Mouse (Mus musculus) lung, postnatal 4 days (tissue): ENCODE measurements around the gene Ppp1r12c.

Source experiments
- DNase-seq, 2 experiments: peaks; one replicate each; pipeline ENCODE4 v3.0.0; 2021

Gene Ppp1r12c

DNA sequence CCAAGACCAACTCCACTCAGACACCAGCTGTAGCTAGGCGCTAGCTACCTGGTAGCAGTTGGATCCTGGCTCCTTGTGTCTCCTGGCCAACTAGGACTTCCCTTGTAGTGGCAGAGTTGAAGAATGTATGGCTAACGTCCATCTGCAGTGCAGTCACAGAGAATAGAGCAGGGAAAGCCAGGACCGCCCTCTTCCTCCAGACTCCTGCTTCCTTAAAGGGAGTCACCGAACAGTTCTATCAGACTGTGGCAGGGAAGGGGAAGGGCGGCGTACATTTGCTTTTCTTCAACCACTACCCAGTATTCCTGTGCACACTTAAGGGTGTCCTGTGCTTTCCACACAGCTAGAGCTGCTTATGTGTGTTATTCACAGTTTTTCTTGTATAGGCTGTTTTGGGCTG lies 10.2 kb downstream of the Ppp1r12c start:
- DNase-seq = peak; percentile 51 to 57

GRCm38 (mm10) chr7:4482281-4482680 lies 19.2 kb downstream of the Ppp1r12c start:
- DNase-seq = no peak

GRCm38 (mm10) chr7:4479674-4480073 lies 21.8 kb downstream of the Ppp1r12c start:
- peak in 1 of 2 experiments; percentile 63 for DNase-seq

- DNase-seq = no peak
These were observed 22.6 kb downstream of the Ppp1r12c start for GRCm38 (mm10) chr7:4478796-4479291.

GRCm38 (mm10) chr7:4478021-4478795 lies 23.3 kb downstream of the Ppp1r12c start:
- peak; percentile 83 to 91 for DNase-seq

GRCm38 (mm10) chr7:4473940-4474339 lies 27.5 kb downstream of the Ppp1r12c start:
- DNase-seq = no peak

GRCm38 (mm10) chr7:4471179-4471555 lies 30.3 kb downstream of the Ppp1r12c start:
- peak; percentile 87 to 89 for DNase-seq

- peak; percentile 80 to 84 for DNase-seq
These were observed 31.0 kb downstream of the Ppp1r12c start for GRCm38 (mm10) chr7:4470275-4471178.

GRCm38 (mm10) chr7:4467801-4468200 lies 33.7 kb downstream of the Ppp1r12c start:
- no peak for DNase-seq

DNA sequence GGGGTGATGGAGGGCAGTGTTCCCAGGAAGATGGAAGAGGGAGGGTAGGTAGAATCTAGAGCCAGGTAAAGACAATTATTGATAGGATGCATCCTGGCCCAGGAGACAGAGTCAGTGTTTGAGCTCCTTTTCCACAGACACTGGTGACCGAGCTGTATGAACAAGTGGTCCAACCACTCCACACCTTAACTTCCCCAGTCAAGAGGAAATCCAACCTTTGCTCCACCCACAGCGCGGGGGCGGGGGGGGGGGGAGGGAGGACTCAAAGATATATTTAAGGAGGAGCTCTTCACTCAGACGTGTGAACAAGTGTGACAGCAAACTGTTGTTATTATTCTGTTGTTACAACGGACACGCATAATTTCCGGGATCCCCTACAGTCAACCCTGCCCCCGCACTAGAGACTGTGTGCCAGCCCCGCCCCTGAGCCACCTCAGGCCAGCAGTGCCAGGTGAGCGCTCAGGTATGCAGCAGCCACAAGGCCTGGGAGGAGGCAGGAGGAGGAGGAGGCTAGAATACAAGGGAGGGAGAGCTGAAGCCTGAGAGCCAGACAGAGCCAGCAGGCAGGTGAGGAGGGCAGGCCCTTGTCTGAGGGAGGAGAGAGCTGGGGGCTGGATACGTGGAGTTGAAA lies 37.2 kb downstream of the Ppp1r12c start:
- peak; percentile 79 to 91 for DNase-seq

DNA sequence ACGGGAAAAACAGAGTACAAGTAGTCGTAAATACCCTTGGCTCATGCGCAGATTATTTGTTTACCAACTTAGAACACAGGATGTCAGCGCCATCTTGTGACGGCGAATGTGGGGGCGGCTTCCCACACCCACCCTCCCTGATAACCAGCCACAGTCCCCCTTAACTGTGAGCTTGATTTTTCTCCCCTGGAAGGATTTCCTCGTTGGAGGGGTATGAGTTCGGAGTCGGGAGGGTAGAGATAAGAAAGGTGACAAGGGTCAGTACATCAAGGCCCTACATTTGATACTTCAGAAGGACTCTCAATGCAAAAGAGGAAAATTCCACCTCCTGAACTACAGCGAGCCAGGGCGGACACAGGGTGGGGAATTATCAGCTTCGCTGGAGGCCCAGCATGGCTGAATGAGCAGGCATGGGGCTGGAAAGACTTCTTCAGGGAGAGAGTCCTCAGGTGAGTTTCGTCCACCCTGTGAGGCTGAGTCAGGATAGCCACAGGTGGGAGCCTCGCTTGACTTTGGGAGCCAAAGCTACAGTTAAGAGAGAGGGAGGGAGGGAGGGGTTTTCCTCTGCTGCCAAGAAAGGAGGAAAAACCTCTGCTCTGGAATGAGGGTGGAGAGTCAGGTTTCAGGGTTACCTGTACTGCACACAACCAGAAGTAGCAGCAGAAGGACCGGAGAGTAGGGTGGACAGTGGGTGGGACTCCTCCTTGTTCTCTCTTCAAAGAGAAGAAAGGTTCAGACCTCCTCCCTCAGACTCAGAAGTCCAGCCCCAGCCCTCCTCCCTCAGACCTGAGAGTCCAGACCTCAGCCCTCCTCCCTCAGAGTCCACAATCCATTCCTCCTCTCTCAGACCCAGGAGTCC lies 40.7 kb downstream of the Ppp1r12c start, which contains the start of gene Eps8l1:
Gene Eps8l1 (plus strand): TSS at position 99 of the 859 bp plus-strand sequence.
- peak in 1 of 2 experiments; percentile 69 for DNase-seq

DNA sequence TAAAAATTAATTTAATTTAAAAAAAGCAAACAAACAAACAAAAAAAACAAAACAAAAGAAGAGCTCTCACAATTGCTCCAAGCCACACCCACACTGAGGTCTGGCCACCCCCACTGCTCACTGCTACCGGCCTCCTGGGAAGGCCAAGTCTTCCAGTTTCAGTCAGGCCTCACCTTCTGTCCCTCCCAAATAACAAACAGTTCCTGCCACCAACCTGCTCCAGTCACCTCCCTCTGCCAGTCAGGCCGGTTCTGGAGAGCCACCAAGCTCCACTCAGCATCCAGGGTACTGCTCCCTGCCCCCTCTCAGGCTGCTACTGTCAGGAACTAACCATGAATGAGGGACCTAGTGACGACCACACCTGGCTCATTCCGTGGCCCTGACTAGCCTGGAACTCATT lies 48.8 kb downstream of the Ppp1r12c start:
- peak; percentile 53 to 80 for DNase-seq

DNA sequence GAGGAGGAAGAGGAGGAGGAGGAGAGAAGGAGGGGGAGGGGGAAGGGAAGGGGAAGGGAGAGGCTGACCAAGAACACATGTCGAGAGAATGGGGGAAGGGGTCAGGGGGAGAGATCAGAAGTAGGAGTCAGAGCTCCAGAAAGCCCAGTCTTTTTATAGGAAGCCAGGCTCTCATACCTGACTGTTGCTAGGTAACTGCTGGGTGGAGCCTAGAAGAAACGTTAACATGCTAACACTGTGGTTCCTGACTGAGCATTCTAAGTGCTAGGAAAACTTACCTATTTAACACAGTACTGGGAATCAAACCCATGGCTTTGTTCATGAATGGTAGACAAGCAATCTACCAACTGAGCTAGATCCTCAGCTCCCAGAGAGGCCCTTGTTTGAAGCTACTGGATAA lies 52.3 kb downstream of the Ppp1r12c start:
- DNase-seq = no peak

DNA sequence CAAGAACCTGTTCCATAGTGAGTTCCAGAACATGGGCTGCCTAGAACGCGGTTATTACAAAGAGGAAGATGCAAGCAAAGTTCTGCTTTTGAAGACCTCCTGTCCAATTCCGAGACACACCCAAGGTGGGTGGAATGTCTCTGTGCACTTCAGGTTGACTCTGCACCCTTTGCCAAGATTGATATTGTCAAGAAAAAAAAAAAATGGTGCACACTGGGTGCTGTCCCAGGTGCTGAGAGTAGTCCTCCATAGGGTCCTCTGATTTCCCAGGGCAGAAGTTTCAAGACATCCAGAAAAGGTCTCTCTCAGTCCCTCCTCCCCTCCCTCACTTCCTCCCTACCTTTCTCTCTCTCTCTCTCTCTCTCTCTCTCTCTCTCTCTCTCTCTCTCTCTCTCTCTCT lies 53.0 kb downstream of the Ppp1r12c start:
- DNase-seq = no peak

DNA sequence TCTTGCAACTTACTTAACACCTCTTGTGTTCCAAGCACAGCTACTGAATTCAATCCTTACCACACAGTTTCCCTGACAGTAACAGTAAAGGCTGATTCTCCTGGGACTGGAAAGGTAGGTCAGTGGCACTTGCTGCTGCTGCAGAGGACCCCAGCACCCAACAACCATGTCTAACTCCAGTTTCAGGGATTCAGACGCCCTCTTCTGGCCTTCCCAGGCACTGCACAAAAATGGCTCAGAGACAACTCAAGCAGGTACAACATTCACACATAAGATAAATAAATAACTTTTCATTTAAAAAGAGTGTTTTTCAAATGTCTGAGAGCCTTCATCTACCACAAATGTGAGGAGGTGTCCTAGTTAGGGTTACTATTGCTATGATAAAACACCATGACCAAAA lies 54.3 kb downstream of the Ppp1r12c start:
- DNase-seq = no peak

GRCm38 (mm10) chr7:4445216-4445791 lies 56.2 kb downstream of the Ppp1r12c start, which contains the start of gene Rdh13:
Gene Rdh13 (minus strand): TSS chr7:4445649.
- peak; percentile 91 for DNase-seq

- no peak for DNase-seq
These were observed 60.9 kb downstream of the Ppp1r12c start for GRCm38 (mm10) chr7:4440549-4440948.

GRCm38 (mm10) chr7:4437721-4438120 lies 63.8 kb downstream of the Ppp1r12c start:
- DNase-seq = no peak

DNA sequence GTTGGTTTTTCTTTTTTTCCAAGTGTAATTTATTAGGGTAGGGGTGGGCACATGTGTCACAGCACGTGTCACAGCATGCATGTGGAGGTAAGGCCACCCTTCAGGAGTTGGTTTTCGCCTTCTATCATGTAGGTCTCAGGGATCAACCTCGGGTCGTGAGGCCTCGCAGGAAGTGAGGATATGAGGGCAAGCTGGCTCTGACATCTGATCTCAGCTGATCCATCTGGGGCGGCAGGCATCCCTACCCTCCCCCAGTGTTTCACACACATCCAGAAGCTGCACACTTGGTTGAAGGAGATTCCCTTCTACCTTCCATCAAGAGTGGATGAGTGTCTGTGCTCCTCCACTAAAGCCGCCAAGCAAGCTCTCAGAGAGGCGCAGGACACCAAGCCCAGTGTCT lies 69.5 kb downstream of the Ppp1r12c start:
- DNase-seq = no peak

- DNase-seq = peak; percentile 77 to 85
These were observed 69.9 kb downstream of the Ppp1r12c start for GRCm38 (mm10) chr7:4431548-4431947.
